Mouse (Mus musculus) G1E (cell line): Measurements from ENCODE around the gene Polr3b.

Experiments used
- CTCF ChIP-seq: IDR thresholded peaks from 2 replicates; pipeline ENCODE4 v1.5.1; 2012; ENCODE audit warnings: low read depth, low read length, inconsistent platforms, mixed read lengths
- GATA1 ChIP-seq: IDR thresholded peaks from 2 replicates; pipeline ENCODE4 v1.6.1; 2012; ENCODE audit warnings: borderline replicate concordance, low read length, inconsistent platforms, mixed read lengths
- TAL1 ChIP-seq: conservative IDR thresholded peaks from 2 replicates; pipeline ENCODE4 v1.6.1; 2012; ENCODE audit warnings: low read depth, low read length, inconsistent platforms, mixed read lengths

DNA sequence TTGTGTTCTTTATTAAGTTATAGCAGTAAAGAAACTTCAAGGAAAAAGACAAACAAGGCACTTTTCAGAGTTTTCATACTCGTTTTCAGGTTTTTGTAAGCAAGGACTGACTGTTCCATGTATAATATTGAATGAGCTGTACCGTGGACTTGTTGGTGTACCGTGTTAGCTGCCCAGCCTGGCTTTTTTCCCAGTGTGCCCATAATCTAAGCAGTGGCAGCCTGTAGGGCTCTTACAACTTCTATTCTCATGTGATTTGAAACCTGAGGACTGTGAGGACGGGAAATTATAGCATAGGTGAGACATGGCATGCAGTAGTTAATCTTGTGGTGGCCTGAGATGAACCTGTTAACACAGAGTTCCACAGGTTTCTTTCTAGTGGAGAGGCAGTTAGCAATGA is 16.3 kb downstream of the Polr3b start:
- no peak for TF ChIP-seq CTCF
- no peak for TF ChIP-seq TAL1
- no peak for TF ChIP-seq GATA1
